Mouse (Mus musculus) MEL-GATA-1-ER (cell line): ENCODE results near the gene Lamb3.
"Not testable (repeated sequence)": the region's sequence is repeated elsewhere in the genome, so short reads cannot be mapped to it uniquely, and the experiment has no call there.

Source experiments
- DNase-seq: peaks from one replicate; pipeline ENCODE4 v3.0.0-alpha.2; 2012; ENCODE audit warnings: low read depth; ENCODE audit errors: extremely low read depth

Gene Lamb3

GRCm38 (mm10) chr1:193243571-193244193 is 36.2 kb downstream of the Lamb3 start:
- DNase-seq, result no peak

- no peak for DNase-seq
These were observed 36.7 kb downstream of the Lamb3 start for GRCm38 (mm10) chr1:193244235-193244634.

GRCm38 (mm10) chr1:193250026-193250425 is 42.5 kb downstream of the Lamb3 start:
- DNase-seq, result no peak

- no peak for DNase-seq
These were observed 43.9 kb downstream of the Lamb3 start for GRCm38 (mm10) chr1:193251386-193251785.

GRCm38 (mm10) chr1:193252616-193253015 is 45.1 kb downstream of the Lamb3 start:
- DNase-seq, result no peak

GRCm38 (mm10) chr1:193253895-193254294 is 46.4 kb downstream of the Lamb3 start:
- not testable (repeated sequence) for DNase-seq

GRCm38 (mm10) chr1:193255032-193255431 is 47.5 kb downstream of the Lamb3 start:
- DNase-seq, result no peak

- no peak for DNase-seq
These were observed 48.2 kb downstream of the Lamb3 start for GRCm38 (mm10) chr1:193255488-193256288.

GRCm38 (mm10) chr1:193256289-193256577 is 48.7 kb downstream of the Lamb3 start:
- DNase-seq, result no peak

- DNase-seq, result no peak
These were observed 49.2 kb downstream of the Lamb3 start for GRCm38 (mm10) chr1:193256621-193257098.

- no peak for DNase-seq
These were observed 52.1 kb downstream of the Lamb3 start for GRCm38 (mm10) chr1:193259559-193259958.

GRCm38 (mm10) chr1:193261897-193262548 is 54.5 kb downstream of the Lamb3 start:
- no peak for DNase-seq

- DNase-seq, result no peak
These were observed 55.8 kb downstream of the Lamb3 start for GRCm38 (mm10) chr1:193263026-193263907.

- DNase-seq, result no peak
These were observed 56.6 kb downstream of the Lamb3 start, which contains the start of gene Hsd11b1 for GRCm38 (mm10) chr1:193263955-193264598. Hsd11b1 (minus strand) TSS chr1:193264075.

GRCm38 (mm10) chr1:193265734-193266133 is 58.2 kb downstream of the Lamb3 start:
- DNase-seq, result no peak

GRCm38 (mm10) chr1:193270965-193271763 is 63.7 kb downstream of the Lamb3 start:
- DNase-seq, result no peak

- DNase-seq, result no peak
These were observed 64.8 kb downstream of the Lamb3 start for GRCm38 (mm10) chr1:193272137-193272915.

GRCm38 (mm10) chr1:193272916-193273601 is 65.6 kb downstream of the Lamb3 start, which contains the start of gene G0s2:
G0s2 (minus strand) TSS chr1:193273217.
- DNase-seq, result no peak
